Mouse (Mus musculus) midbrain, embryonic 14.5 days (tissue): ENCODE measurements at regions not wholly inside any gene's neighbourhood (a gene's known extent, or its start where the extent isn't known, plus 50 kb on each side); places are given as distances from the start of the nearest gene placed in this dataset.

Source experiments
- ATAC-seq: fragments of 200-750 bp; cut with Nextera tagmentation; 2 replicates; pipeline ENCODE4 v1.8.0; 2017; ENCODE audit warnings: moderate number of reproducible peaks, moderate library complexity; ENCODE audit not compliant: low FRiP score, low TSS enrichment
- DNase-seq: peaks from one replicate; pipeline ENCODE4 v3.0.0-alpha.2; 2015
- H3K27ac ChIP-seq: fragments of 300-500 bp; sonication (generic); replicated peaks from 2 replicates; pipeline ENCODE4 v1.5.1; 2014; ENCODE audit warnings: mild to moderate bottlenecking, low read depth, low read length, moderate library complexity
- H3K27me3 ChIP-seq: fragments of 300-500 bp; sonication (generic); 2 replicates; pipeline ENCODE4 v1.6.1; 2014; ENCODE audit warnings: low read length, control low read depth, mixed read lengths; ENCODE audit not compliant: control insufficient read depth, insufficient read depth
- H3K36me3 ChIP-seq: fragments of 300-500 bp; sonication (generic); 2 replicates; pipeline ENCODE4 v1.6.1; 2014; ENCODE audit warnings: low read length, control low read depth; ENCODE audit not compliant: control insufficient read depth, insufficient read depth
- H3K4me1 ChIP-seq: fragments of 300-500 bp; sonication (generic); 2 replicates; pipeline ENCODE4 v1.6.1; 2014; ENCODE audit warnings: mild to moderate bottlenecking, antibody characterized with exemption, low read length, control low read depth; ENCODE audit not compliant: control insufficient read depth, insufficient read depth
- H3K4me2 ChIP-seq: fragments of 300-500 bp; sonication (generic); 2 replicates; pipeline ENCODE4 v1.6.1; 2014; ENCODE audit warnings: mild to moderate bottlenecking, low read length, moderate library complexity
- H3K4me3 ChIP-seq: fragments of 300-500 bp; sonication (generic); replicated peaks from 2 replicates; pipeline ENCODE4 v1.5.1; 2014; ENCODE audit warnings: low read depth, low read length
- H3K9ac ChIP-seq: fragments of 300-500 bp; sonication (generic); replicated peaks from 2 replicates; pipeline ENCODE4 v1.6.1; 2014; ENCODE audit warnings: mild to moderate bottlenecking, low read length, moderate library complexity
- H3K9me3 ChIP-seq: fragments of 300-500 bp; sonication (generic); 2 replicates; pipeline ENCODE4 v1.6.1; 2016; ENCODE audit warnings: low read length, control low read depth, mixed read lengths; ENCODE audit not compliant: control insufficient read depth
- WGBS: fragments of 180-500 bp; shearing (Covaris S2); extraction: QIAGEN DNeasy Blood & Tissue Kit; methylation state at CpG from one replicate; pipeline ENCODE4 v1.1.7; 2014; 5-methylcytosine and 5-hydroxymethylcytosine counted together

DNA sequence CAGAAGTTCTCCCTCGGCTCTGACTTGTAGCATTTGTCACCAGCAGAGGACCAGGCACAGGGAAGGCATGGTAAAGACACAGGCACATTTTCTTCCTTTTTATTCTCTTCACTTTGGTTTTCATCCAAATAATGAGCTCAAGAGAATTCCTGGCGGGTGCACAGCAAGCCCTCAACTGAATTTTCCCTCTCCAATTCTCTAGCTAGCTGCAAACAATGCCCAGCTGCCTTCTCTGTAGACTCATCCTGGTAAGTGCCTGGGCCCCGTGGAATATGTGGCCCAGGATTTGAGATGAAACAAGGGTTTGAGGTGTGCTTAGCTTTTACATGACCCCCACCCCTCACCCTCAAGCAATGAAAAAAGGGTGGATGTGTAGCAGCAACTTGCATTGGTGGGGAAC is 90.4 kb downstream of the Otol1 start:
- no peaks in the 10 kb centered on the region for H3K36me3 ChIP-seq
- H3K4me2 ChIP-seq: no peak overlapping the region
- no peak overlapping the region for H3K4me3 ChIP-seq
- ATAC-seq (no peak), DNase-seq (no peak)
- no peaks in the 10 kb centered on the region for H3K4me1 ChIP-seq
- H3K9ac ChIP-seq: no peak overlapping the region
- H3K27me3 ChIP-seq: no peaks in the 10 kb centered on the region; the same call in 1 of the 2 replicates
- H3K27ac ChIP-seq: no peak overlapping the region
- H3K9me3 ChIP-seq: no peaks in the 10 kb centered on the region
- WGBS: 26% methylated on average over 3 of the region's 3 CpGs

DNA sequence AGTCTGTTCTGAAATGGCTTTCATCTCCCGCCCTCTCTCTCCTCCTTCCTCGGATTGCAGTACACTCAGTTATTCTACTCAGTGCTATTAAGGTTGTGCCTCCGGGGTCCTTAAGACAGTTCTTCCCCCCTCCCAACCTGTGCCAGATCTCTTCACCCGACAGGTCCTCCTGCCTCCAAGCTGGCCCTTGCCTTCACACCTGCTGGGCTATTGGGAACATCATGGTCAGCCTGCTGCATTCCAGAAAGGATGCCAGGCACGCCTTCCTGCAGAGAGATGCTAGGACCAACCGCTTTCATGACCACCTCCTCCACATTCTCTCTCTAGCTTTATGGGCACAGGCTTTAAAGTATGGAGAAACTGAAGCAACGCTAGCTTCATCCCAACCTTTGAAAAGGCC is 94.7 kb downstream of the Otol1 start:
- no peaks in the 10 kb centered on the region for H3K36me3 ChIP-seq
- no peak overlapping the region for H3K4me2 ChIP-seq
- 54% methylated on average over 7 of the region's 7 CpGs for WGBS
- no peaks in the 10 kb centered on the region for H3K9me3 ChIP-seq
- no peak overlapping the region for H3K4me3 ChIP-seq
- H3K9ac ChIP-seq: no peak overlapping the region; the same call in 1 of the 2 replicates
- DNase-seq (no peak), ATAC-seq (no peak)
- H3K27me3 ChIP-seq: no peaks in the 10 kb centered on the region; the same call in 1 of the 2 replicates
- no peaks in the 10 kb centered on the region for H3K4me1 ChIP-seq
- no peak overlapping the region for H3K27ac ChIP-seq

GRCm38 (mm10) chr3:70102593-70103213 is 95.3 kb downstream of the Otol1 start:
- no peaks in the 10 kb centered on the region for H3K9me3 ChIP-seq
- 80% methylated on average over 10 of the region's 10 CpGs for WGBS
- no peak overlapping the region for H3K4me3 ChIP-seq
- no peaks in the 10 kb centered on the region for H3K36me3 ChIP-seq
- no peak overlapping the region for H3K4me2 ChIP-seq
- H3K9ac ChIP-seq: no peak overlapping the region; the same call in 1 of the 2 replicates
- H3K4me1 ChIP-seq: no peaks in the 10 kb centered on the region
- no peak for DNase-seq
- H3K27ac ChIP-seq: no peak overlapping the region
- no peaks in the 10 kb centered on the region; the same call in 1 of the 2 replicates for H3K27me3 ChIP-seq
- no peak for ATAC-seq

DNA sequence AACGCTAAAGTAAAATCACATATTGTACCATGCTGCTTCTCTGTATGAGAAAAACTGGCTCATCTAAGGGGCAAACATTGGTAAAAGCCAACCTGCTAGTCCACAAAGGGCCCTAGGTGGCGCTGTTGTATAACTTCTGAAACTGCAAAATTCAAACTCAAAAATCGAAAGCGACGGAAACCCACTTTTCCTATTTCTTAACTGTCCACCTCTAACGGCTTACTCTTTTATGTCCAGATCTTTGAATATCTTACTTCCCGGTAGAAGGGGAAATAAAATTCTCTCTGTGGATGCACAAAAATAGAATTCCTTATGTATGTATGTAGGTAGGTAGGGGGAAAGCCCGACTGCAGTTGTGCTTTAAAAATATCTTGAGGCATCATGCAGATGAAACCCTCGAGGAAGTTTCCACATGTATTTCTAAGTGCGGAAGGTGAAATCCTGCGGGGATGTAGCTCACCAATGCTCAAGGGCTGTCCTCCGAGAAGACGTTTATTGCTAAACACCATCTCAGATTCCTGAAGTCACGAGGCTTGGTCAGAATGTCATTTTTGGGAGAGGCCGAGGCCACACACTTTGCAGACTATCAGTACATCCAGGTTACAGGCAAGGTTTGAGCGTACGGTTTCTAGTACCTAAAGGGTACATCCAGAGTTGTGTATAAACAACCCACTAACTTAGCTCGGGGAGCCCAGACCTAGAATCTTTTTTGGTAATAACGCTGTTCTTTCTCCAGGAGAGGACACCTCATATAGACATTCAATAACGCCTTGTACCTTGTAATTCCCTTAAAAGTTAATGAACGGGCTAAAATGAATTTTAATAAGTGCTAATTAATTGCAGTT is 96.8 kb downstream of the Otol1 start:
- peak overlapping the region; percentile 78 for H3K4me2 ChIP-seq
- H3K27ac ChIP-seq: peak overlapping the region; percentile 63; the same call in 1 of the 2 replicates
- H3K9ac ChIP-seq: peak overlapping the region; percentile 57
- ATAC-seq (peak; percentile 41), DNase-seq (peak; percentile 95)
- 6% methylated on average over 21 of the region's 21 CpGs for WGBS
- peak overlapping the region; percentile 36 for H3K4me3 ChIP-seq
- no peaks in the 10 kb centered on the region for H3K9me3 ChIP-seq
- no peaks in the 10 kb centered on the region; the same call in 1 of the 2 replicates for H3K27me3 ChIP-seq
- H3K36me3 ChIP-seq: no peaks in the 10 kb centered on the region
- no peaks in the 10 kb centered on the region for H3K4me1 ChIP-seq

GRCm38 (mm10) chr3:70104828-70105399 is 97.5 kb downstream of the Otol1 start:
- Histone ChIP-seq H3K27me3 (no peaks in the 10 kb centered on the region; the same call in 1 of the 2 replicates), H3K4me2 (peak overlapping the region; percentile 78), H3K9me3 (no peaks in the 10 kb centered on the region), H3K4me3 (peak overlapping the region; percentile 36), H3K27ac (no peak overlapping the region), H3K4me1 (no peaks in the 10 kb centered on the region), H3K9ac (peak overlapping the region; percentile 57), H3K36me3 (no peaks in the 10 kb centered on the region)
- WGBS: 16% methylated on average over 7 of the region's 7 CpGs
- ATAC-seq (peak; percentile 71; the same call in 1 of the 2 replicates), DNase-seq (peak; percentile 93)

GRCm38 (mm10) chr3:70105561-70105960 is 98.1 kb downstream of the Otol1 start:
- WGBS: 65% methylated on average over 1 of the region's 1 CpGs
- H3K4me3 ChIP-seq: no peak overlapping the region
- ATAC-seq (no peak), DNase-seq (no peak)
- no peak overlapping the region for H3K4me2 ChIP-seq
- H3K27ac ChIP-seq: no peak overlapping the region
- no peaks in the 10 kb centered on the region for H3K4me1 ChIP-seq
- H3K36me3 ChIP-seq: no peaks in the 10 kb centered on the region
- H3K27me3 ChIP-seq: no peaks in the 10 kb centered on the region; the same call in 1 of the 2 replicates
- H3K9ac ChIP-seq: no peak overlapping the region
- H3K9me3 ChIP-seq: no peaks in the 10 kb centered on the region

- no peak overlapping the region for H3K9ac ChIP-seq
- no peak for DNase-seq
- H3K9me3 ChIP-seq: no peaks in the 10 kb centered on the region
- H3K27ac ChIP-seq: no peak overlapping the region
- no peak for ATAC-seq
- H3K4me1 ChIP-seq: no peaks in the 10 kb centered on the region
- no peaks in the 10 kb centered on the region for H3K36me3 ChIP-seq
- H3K27me3 ChIP-seq: no peaks in the 10 kb centered on the region; the same call in 1 of the 2 replicates
- no peak overlapping the region for H3K4me2 ChIP-seq
- 71% methylated on average over 2 of the region's 2 CpGs for WGBS
- no peak overlapping the region for H3K4me3 ChIP-seq
Observed at GRCm38 (mm10) chr3:70106141-70106540, 98.7 kb downstream of the Otol1 start.

- H3K9ac ChIP-seq: no peak overlapping the region
- no peak overlapping the region for H3K27ac ChIP-seq
- no peaks in the 10 kb centered on the region for H3K9me3 ChIP-seq
- no peak overlapping the region for H3K4me3 ChIP-seq
- H3K4me2 ChIP-seq: no peak overlapping the region
- H3K27me3 ChIP-seq: no peaks in the 10 kb centered on the region
- H3K4me1 ChIP-seq: 0 out of 2 replicates have a peak, but pooled peaks cover 2% of the 10 kb centered on the region
- DNase-seq (no peak), ATAC-seq (no peak)
- H3K36me3 ChIP-seq: no peaks in the 10 kb centered on the region
- 93% methylated on average over 1 of the region's 1 CpGs for WGBS
Observed at GRCm38 (mm10) chr3:70126212-70126611, 118.8 kb downstream of the Otol1 start.
